Mouse (Mus musculus) heart, adult 2 months (tissue): ENCODE measurements around the gene Clec3b.
A peak's percentile ranks its signal among the peaks of the same experiment; 100 is the strongest.

Source experiments
- CTCF ChIP-seq: fragments of 200-600 bp; IDR thresholded peaks from 2 replicates; pipeline ENCODE4 v1.8.1; 2022; ENCODE audit warnings: antibody characterized with exemption, mild to moderate bottlenecking, moderate library complexity
- EP300 ChIP-seq: fragments of 200-500 bp; IDR thresholded peaks from 2 replicates; pipeline ENCODE4 v1.6.1; 2011; ENCODE audit warnings: low read depth, low read length, control low read depth; ENCODE audit not compliant: insufficient read depth
- POLR2A ChIP-seq: fragments of 200-500 bp; IDR thresholded peaks from 2 replicates; pipeline ENCODE4 v1.6.1; 2011; ENCODE audit warnings: mild to moderate bottlenecking, low read depth, low read length, control low read depth; ENCODE audit not compliant: insufficient read depth

- TF ChIP-seq CTCF (peak; percentile 91), POLR2A (no peak), EP300 (no peak)
Measured at GRCm38 (mm10) chr9:123123571-123124412, 27.0 kb upstream of the Clec3b start.
